Mouse (Mus musculus): Measurements from ENCODE around the gene Rnase4. TPM values are rescaled to one million over a fixed set of nuclear protein-coding genes. Genes with fewer than 3 reads are reported as not detected.
A peak's percentile ranks its signal among the peaks of the same experiment; 100 is the strongest.

Gene Rnase4
- polyA plus RNA-seq, 1 experiment = 35.1 TPM

DNA sequence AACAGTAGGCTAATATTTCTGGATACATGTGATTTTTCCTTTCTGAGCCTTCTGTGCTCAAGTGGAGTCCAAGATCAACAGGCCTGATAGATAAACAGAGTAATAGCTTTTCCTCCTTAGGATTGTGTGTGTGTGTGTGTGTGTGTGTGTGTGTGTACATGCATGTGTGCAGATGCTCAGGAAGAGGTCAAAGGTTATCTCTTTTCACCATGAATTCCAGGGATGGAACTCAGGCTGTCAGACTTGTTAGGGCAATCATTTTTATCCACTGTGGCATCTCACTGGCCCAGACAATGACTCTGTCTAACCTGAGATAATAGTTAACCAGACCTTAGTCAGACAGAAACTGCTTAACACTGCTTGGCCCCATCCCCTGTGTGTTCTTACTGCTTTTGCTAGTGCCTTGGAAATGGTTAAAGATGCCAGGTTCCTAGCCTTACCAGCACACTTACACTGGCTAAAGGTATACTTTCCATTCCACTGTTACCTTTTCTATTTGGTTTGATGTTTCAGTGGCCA lies 15.6 kb downstream of the Rnase4 start:
- Histone ChIP-seq H3K36me3 (ENCODE audit: control insufficient read depth, insufficient read depth, low read length) (no peaks in the 10 kb centered on the region), H3K4me3 (ENCODE audit: insufficient read depth, low read depth, low read length) (no peak overlapping the region), H3K4me1 (ENCODE audit: control insufficient read depth, insufficient read depth, low read length) (no peaks in the 10 kb centered on the region), H3K27ac (ENCODE audit: insufficient read depth, low read depth, low read length) (no peak overlapping the region), H3K27me3 (replicated peaks; ENCODE audit: control insufficient read depth, insufficient read depth, low read length) (no peaks in the 10 kb centered on the region)
- TF ChIP-seq POLR2A (IDR thresholded peaks at IDR 0.05; ENCODE audit: low read depth, low read length) = no peak
- no peak for TF ChIP-seq CTCF (conservative IDR thresholded peaks at IDR 0.05; ENCODE audit: insufficient read depth, insufficient read length, low read depth, low read length)
- DNase-seq = peak; percentile 39

- Histone ChIP-seq H3K27ac (ENCODE audit: insufficient read depth, low read depth, low read length) (no peak overlapping the region), H3K36me3 (ENCODE audit: control insufficient read depth, insufficient read depth, low read length) (no peaks in the 10 kb centered on the region), H3K27me3 (replicated peaks; ENCODE audit: control insufficient read depth, insufficient read depth, low read length) (no peaks in the 10 kb centered on the region), H3K4me3 (ENCODE audit: insufficient read depth, low read depth, low read length) (no peak overlapping the region), H3K4me1 (ENCODE audit: control insufficient read depth, insufficient read depth, low read length) (peaks cover 3% of the 10 kb centered on the region; the same call in 1 of the 2 replicates)
- no peak for DNase-seq
- 63% methylated on average over 3 of the region's 3 CpGs for WGBS
- no peak for TF ChIP-seq CTCF (conservative IDR thresholded peaks at IDR 0.05; ENCODE audit: insufficient read depth, insufficient read length, low read depth, low read length)
- no peak for TF ChIP-seq POLR2A (IDR thresholded peaks at IDR 0.05; ENCODE audit: low read depth, low read length)
Observed at GRCm38 (mm10) chr14:51111966-51112365, 21.1 kb downstream of the Rnase4 start.

GRCm38 (mm10) chr14:51113476-51113875 lies 22.6 kb downstream of the Rnase4 start:
- H3K4me3 ChIP-seq (ENCODE audit: insufficient read depth, low read depth, low read length) = no peak overlapping the region
- no peaks in the 10 kb centered on the region for H3K27me3 ChIP-seq (replicated peaks; ENCODE audit: control insufficient read depth, insufficient read depth, low read length)
- no peak for DNase-seq
- H3K27ac ChIP-seq (ENCODE audit: insufficient read depth, low read depth, low read length) = no peak overlapping the region
- H3K4me1 ChIP-seq (ENCODE audit: control insufficient read depth, insufficient read depth, low read length) = peaks cover 3% of the 10 kb centered on the region; the same call in 1 of the 2 replicates
- TF ChIP-seq CTCF (conservative IDR thresholded peaks at IDR 0.05; ENCODE audit: insufficient read depth, insufficient read length, low read depth, low read length) = no peak
- no peak for TF ChIP-seq POLR2A (IDR thresholded peaks at IDR 0.05; ENCODE audit: low read depth, low read length)
- 45% methylated on average over 9 of the region's 9 CpGs for WGBS
- no peaks in the 10 kb centered on the region for H3K36me3 ChIP-seq (ENCODE audit: control insufficient read depth, insufficient read depth, low read length)

DNA sequence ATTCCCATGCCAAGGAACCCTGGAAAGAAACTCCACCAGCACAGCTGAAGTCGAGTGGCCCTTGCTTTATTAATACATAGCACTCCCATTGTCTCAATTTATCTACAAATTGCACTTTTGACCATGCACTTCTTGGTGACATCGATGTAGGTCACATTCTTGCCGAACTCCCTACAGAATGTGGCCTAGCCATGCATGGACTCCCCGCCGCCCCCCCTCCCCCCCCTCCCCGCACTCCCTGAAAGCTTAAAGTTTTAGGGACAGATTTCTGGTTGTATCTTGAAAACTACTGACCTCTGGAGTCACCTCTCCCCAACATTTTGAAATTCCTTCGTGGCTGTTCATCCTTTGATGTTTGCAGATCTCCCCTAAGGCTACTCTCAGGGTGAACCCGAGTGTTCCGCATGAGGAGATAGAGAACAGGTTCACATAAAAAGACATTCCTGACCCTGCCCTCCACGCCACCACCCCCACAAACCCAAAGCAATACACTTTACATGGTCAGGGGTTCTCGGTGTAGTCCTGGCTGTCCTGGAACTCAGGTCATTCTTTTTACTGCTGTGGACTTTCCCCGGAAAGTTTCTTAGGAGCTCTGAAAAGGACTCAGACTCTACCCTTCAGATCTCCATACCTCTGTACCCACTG lies 23.2 kb downstream of the Rnase4 start, which contains the start of gene Eddm3b:
Eddm3b (plus strand) TSS at position 511 of the 645 bp plus-strand sequence.
- Histone ChIP-seq H3K36me3 (ENCODE audit: control insufficient read depth, insufficient read depth, low read length) (no peaks in the 10 kb centered on the region), H3K4me1 (ENCODE audit: control insufficient read depth, insufficient read depth, low read length) (peaks cover 3% of the 10 kb centered on the region; the same call in 1 of the 2 replicates), H3K27me3 (replicated peaks; ENCODE audit: control insufficient read depth, insufficient read depth, low read length) (no peaks in the 10 kb centered on the region), H3K27ac (ENCODE audit: insufficient read depth, low read depth, low read length) (peak within 1 kb of the TSS; percentile 35; the same call in 1 of the 2 replicates), H3K4me3 (ENCODE audit: insufficient read depth, low read depth, low read length) (no peak within 1 kb of the TSS)
- DNase-seq = peak; percentile 39
- WGBS = 22% methylated on average over 12 of the region's 12 CpGs
- TF ChIP-seq CTCF (conservative IDR thresholded peaks at IDR 0.05; ENCODE audit: insufficient read depth, insufficient read length, low read depth, low read length) = no peak
- no peak for TF ChIP-seq POLR2A (IDR thresholded peaks at IDR 0.05; ENCODE audit: low read depth, low read length)

DNA sequence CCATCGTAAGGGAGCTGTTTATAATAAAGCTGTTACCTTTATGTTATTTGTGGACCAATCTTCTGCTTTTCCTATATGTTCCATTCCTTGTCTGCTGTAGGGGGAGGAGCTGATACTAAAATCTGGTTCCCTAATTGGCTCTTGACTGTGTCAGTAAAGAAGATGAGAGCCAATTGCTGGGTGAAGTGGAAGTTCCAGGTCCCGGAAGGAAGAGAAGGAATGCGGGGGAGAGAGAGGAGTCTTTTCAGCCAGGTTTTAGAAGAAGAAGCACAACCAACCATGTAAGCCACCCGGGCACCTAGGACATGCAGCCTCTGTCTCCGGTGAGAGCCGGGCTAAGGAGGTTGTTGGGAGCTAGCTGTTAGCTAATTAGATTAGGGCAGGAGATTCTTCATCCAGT lies 34.8 kb downstream of the Rnase4 start:
- no peak overlapping the region for H3K27ac ChIP-seq (ENCODE audit: insufficient read depth, low read depth, low read length)
- DNase-seq = no peak
- H3K4me1 ChIP-seq (ENCODE audit: control insufficient read depth, insufficient read depth, low read length) = no peaks in the 10 kb centered on the region
- TF ChIP-seq CTCF (conservative IDR thresholded peaks at IDR 0.05; ENCODE audit: insufficient read depth, insufficient read length, low read depth, low read length) (no peak), POLR2A (IDR thresholded peaks at IDR 0.05; ENCODE audit: low read depth, low read length) (no peak)
- 83% methylated on average over 6 of the region's 6 CpGs for WGBS
- H3K27me3 ChIP-seq (replicated peaks; ENCODE audit: control insufficient read depth, insufficient read depth, low read length) = no peaks in the 10 kb centered on the region
- no peak overlapping the region for H3K4me3 ChIP-seq (ENCODE audit: insufficient read depth, low read depth, low read length)
- no peaks in the 10 kb centered on the region for H3K36me3 ChIP-seq (ENCODE audit: control insufficient read depth, insufficient read depth, low read length)

- H3K4me3 ChIP-seq (ENCODE audit: insufficient read depth, low read depth, low read length) = no peak overlapping the region
- H3K4me1 ChIP-seq (ENCODE audit: control insufficient read depth, insufficient read depth, low read length) = no peaks in the 10 kb centered on the region
- no peaks in the 10 kb centered on the region for H3K27me3 ChIP-seq (replicated peaks; ENCODE audit: control insufficient read depth, insufficient read depth, low read length)
- H3K27ac ChIP-seq (ENCODE audit: insufficient read depth, low read depth, low read length) = no peak overlapping the region
- DNase-seq = no peak
- 68% methylated on average over 2 of the region's 2 CpGs for WGBS
- TF ChIP-seq CTCF (conservative IDR thresholded peaks at IDR 0.05; ENCODE audit: insufficient read depth, insufficient read length, low read depth, low read length) (no peak), POLR2A (IDR thresholded peaks at IDR 0.05; ENCODE audit: low read depth, low read length) (no peak)
- no peaks in the 10 kb centered on the region for H3K36me3 ChIP-seq (ENCODE audit: control insufficient read depth, insufficient read depth, low read length)
Observed at GRCm38 (mm10) chr14:51127648-51128258, 36.9 kb downstream of the Rnase4 start.
